Mouse (Mus musculus) midbrain, embryonic 14.5 days (tissue): Measurements from ENCODE around the gene Foxa3. TPM values are rescaled to one million over a fixed set of nuclear protein-coding genes. Genes with fewer than 3 reads are reported as not detected.

Experiments used
- ATAC-seq: fragments of 200-750 bp; cut with Nextera tagmentation; 2 replicates; pipeline ENCODE4 v1.8.0; 2017; ENCODE audit warnings: moderate number of reproducible peaks, moderate library complexity; ENCODE audit not compliant: low FRiP score, low TSS enrichment
- DNase-seq: peaks from one replicate; pipeline ENCODE4 v3.0.0-alpha.2; 2015
- H3K27ac ChIP-seq: fragments of 300-500 bp; sonication (generic); replicated peaks from 2 replicates; pipeline ENCODE4 v1.5.1; 2014; ENCODE audit warnings: mild to moderate bottlenecking, low read depth, low read length, moderate library complexity
- H3K27me3 ChIP-seq: fragments of 300-500 bp; sonication (generic); 2 replicates; pipeline ENCODE4 v1.6.1; 2014; ENCODE audit warnings: low read length, control low read depth, mixed read lengths; ENCODE audit not compliant: control insufficient read depth, insufficient read depth
- H3K36me3 ChIP-seq: fragments of 300-500 bp; sonication (generic); 2 replicates; pipeline ENCODE4 v1.6.1; 2014; ENCODE audit warnings: low read length, control low read depth; ENCODE audit not compliant: control insufficient read depth, insufficient read depth
- H3K4me1 ChIP-seq: fragments of 300-500 bp; sonication (generic); 2 replicates; pipeline ENCODE4 v1.6.1; 2014; ENCODE audit warnings: mild to moderate bottlenecking, antibody characterized with exemption, low read length, control low read depth; ENCODE audit not compliant: control insufficient read depth, insufficient read depth
- H3K4me2 ChIP-seq: fragments of 300-500 bp; sonication (generic); 2 replicates; pipeline ENCODE4 v1.6.1; 2014; ENCODE audit warnings: mild to moderate bottlenecking, low read length, moderate library complexity
- H3K4me3 ChIP-seq: fragments of 300-500 bp; sonication (generic); replicated peaks from 2 replicates; pipeline ENCODE4 v1.5.1; 2014; ENCODE audit warnings: low read depth, low read length
- H3K9ac ChIP-seq: fragments of 300-500 bp; sonication (generic); replicated peaks from 2 replicates; pipeline ENCODE4 v1.6.1; 2014; ENCODE audit warnings: mild to moderate bottlenecking, low read length, moderate library complexity
- H3K9me3 ChIP-seq: fragments of 300-500 bp; sonication (generic); 2 replicates; pipeline ENCODE4 v1.6.1; 2016; ENCODE audit warnings: low read length, control low read depth, mixed read lengths; ENCODE audit not compliant: control insufficient read depth
- WGBS: fragments of 180-500 bp; shearing (Covaris S2); extraction: QIAGEN DNeasy Blood & Tissue Kit; methylation state at CpG from one replicate; pipeline ENCODE4 v1.1.7; 2014; 5-methylcytosine and 5-hydroxymethylcytosine counted together
- polyA plus RNA-seq: library from polyadenylated mRNA; unstranded; fragments of >200 nt; fragmentation: Nextera tagmentation; extraction: Ambion mirVana; gene quantifications from 2 replicates; pipeline ENCODE4 v1.2.1, GENCODE M21; 2014

Foxa3 gene
- polyA plus RNA-seq, 1 experiment from 2014 or later: not detected

DNA sequence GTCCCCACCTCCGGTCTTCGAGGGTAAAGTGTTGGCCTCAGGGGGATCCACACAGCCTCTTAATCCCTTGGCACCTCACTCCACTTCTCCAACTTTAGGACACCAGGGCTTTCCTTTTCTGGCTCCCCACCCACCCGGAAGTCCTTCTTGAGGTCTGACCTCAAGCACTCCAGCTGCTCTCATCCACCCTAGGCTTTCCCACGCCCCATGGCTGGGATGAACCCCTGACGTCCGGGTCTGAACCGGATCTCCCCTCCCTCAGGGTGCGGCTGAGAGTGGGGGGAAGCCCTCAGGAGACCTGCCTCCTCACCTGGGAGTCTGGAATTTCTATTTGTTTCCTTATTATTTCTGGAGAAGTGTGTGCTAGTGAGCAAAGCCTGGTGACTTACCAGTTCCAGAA, 2.3 kb downstream of the Foxa3 start:
- H3K36me3 ChIP-seq: no peaks in the 10 kb centered on the region
- no peak for DNase-seq
- H3K4me2 ChIP-seq: no peak overlapping the region

DNA sequence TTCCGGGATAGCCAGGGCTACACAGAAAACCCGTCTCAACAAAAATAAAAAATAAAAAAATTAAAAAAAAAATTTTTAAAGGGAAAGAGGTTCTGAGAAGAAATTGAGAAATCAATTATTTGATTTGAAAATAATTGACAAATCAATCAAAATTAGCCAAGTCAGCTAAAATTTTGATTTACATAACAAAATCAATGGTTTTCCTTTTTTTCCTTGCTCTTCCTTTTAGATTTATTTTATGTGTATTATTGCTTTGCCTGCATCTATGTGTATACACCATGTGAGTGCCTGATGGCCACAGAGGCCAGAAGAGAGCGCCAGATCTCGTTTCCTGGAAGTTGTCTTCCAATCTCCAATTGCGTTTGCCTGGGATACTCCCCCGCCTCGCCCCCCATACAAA, 5.4 kb downstream of the Foxa3 start:
- ATAC-seq (no peak), DNase-seq (no peak)
- Histone ChIP-seq H3K9ac (no peak overlapping the region), H3K27me3 (peaks cover 15% of the 10 kb centered on the region), H3K4me3 (no peak overlapping the region), H3K36me3 (no peaks in the 10 kb centered on the region), H3K27ac (no peak overlapping the region), H3K9me3 (no peaks in the 10 kb centered on the region), H3K4me1 (no peaks in the 10 kb centered on the region), H3K4me2 (no peak overlapping the region)
- 87% methylated on average over 7 of the region's 7 CpGs for WGBS

More for the DNA sequence above, 2.3 kb downstream of the Foxa3 start:
- 28% methylated on average over 8 of the region's 8 CpGs for WGBS
- Histone ChIP-seq H3K27me3 (peaks cover 24% of the 10 kb centered on the region), H3K27ac (no peak overlapping the region), H3K9me3 (no peaks in the 10 kb centered on the region), H3K4me1 (peaks cover 10% of the 10 kb centered on the region; the same call in 1 of the 2 replicates), H3K9ac (no peak overlapping the region), H3K4me3 (no peak overlapping the region)
- no peak for ATAC-seq

DNA sequence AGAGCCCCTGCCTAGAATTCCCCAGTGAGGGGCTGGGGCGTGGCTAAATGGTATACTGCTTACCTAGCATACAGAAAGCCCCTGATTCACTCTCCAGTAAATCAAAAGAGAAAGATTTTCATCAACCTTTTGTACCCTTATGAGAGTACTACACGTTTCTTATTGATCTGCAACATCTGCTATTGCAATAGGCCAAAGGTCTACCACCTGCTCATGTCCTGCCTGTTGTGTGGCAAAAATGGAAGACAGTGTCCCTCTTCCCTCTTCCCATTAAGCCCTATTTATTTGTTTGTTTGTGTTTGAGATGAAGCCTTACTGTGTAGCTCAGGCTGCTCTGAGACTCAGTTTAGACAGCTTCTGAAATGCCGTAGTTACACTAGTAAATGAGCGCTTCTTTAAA, 7.3 kb downstream of the Foxa3 start:
- ATAC-seq (no peak), DNase-seq (no peak)
- Histone ChIP-seq H3K4me1 (peaks cover 8% of the 10 kb centered on the region; the same call in 1 of the 2 replicates), H3K27me3 (peaks cover 3% of the 10 kb centered on the region), H3K9ac (no peak overlapping the region), H3K4me2 (no peak overlapping the region), H3K27ac (no peak overlapping the region), H3K36me3 (no peaks in the 10 kb centered on the region), H3K9me3 (no peaks in the 10 kb centered on the region), H3K4me3 (no peak overlapping the region)
- WGBS: 87% methylated on average over 4 of the region's 4 CpGs

GRCm38 (mm10) chr7:19014452-19014851, 8.9 kb downstream of the Foxa3 start:
- ATAC-seq: no peak
- H3K9me3 ChIP-seq: no peaks in the 10 kb centered on the region
- H3K36me3 ChIP-seq: no peaks in the 10 kb centered on the region
- no peak overlapping the region for H3K4me3 ChIP-seq
- no peak for DNase-seq
- WGBS: 66% methylated on average over 15 of the region's 15 CpGs
- no peaks in the 10 kb centered on the region for H3K27me3 ChIP-seq
- no peak overlapping the region for H3K4me2 ChIP-seq
- peaks cover 8% of the 10 kb centered on the region; the same call in 1 of the 2 replicates for H3K4me1 ChIP-seq
- H3K9ac ChIP-seq: no peak overlapping the region
- H3K27ac ChIP-seq: no peak overlapping the region

DNA sequence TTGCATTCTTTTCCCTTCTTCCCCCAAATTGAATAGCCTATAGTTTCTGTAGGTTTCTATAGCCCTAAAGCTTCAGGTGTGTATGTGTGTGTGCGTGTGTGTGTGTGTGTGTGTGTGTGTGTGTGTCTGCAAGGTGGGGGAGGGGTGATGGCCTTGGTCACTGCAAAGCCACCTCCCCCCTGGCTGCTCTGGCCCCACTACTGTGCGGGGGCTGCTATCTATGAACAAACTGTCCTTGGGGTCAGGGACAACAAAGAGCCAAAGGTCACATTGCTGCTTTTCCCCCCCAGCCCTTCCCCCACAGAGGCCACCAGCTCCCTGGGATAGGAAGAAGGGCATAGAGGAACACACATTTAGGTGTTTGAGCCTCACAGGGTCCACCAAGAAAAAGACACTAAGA, 10.5 kb downstream of the Foxa3 start:
- Histone ChIP-seq H3K27ac (no peak overlapping the region), H3K27me3 (no peaks in the 10 kb centered on the region), H3K4me2 (no peak overlapping the region), H3K36me3 (peaks cover under 1% of the 10 kb centered on the region; the same call in 1 of the 2 replicates), H3K4me3 (no peak overlapping the region), H3K9ac (no peak overlapping the region), H3K9me3 (no peaks in the 10 kb centered on the region), H3K4me1 (peaks cover 8% of the 10 kb centered on the region; the same call in 1 of the 2 replicates)
- 63% methylated on average over 2 of the region's 2 CpGs for WGBS
- DNase-seq: no peak
- no peak for ATAC-seq

DNA sequence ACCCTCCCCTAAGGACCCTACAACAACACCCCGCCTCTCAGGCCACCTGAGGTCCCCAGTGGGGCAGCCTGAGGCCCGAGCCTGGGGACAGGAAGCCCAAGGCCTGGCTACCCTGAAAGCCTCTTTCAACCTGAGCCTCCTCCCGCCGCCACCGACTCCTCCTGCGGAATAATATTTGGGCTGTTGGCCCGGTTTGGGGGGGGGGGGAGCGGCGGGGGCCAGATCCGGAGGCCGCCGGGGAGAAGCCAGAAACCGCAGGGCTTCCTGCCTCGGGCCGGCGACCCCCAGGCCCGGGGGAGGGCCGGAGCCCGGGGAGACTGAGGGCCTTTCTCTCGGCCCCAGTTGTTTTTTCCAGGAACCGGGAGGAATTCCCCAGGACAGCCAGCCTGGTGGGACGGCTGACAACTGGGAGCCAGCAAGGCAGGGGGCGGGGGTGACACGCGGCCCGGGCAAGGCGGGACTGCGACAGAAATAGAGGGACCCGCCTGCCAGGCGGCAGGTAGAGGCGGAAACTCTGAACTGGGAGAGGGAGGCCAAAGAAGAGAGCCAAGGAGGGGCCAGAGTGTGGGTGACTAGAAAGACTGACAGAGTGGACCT, 11.2 kb downstream of the Foxa3 start:
- Histone ChIP-seq H3K27me3 (no peaks in the 10 kb centered on the region), H3K4me3 (peak overlapping the region; percentile 15; the same call in 1 of the 2 replicates), H3K9ac (peak overlapping the region; percentile 54; the same call in 1 of the 2 replicates), H3K4me1 (peaks cover 8% of the 10 kb centered on the region; the same call in 1 of the 2 replicates), H3K27ac (no peak overlapping the region), H3K36me3 (peaks cover 8% of the 10 kb centered on the region), H3K4me2 (peak overlapping the region; percentile 49), H3K9me3 (no peaks in the 10 kb centered on the region)
- no peak for ATAC-seq
- WGBS: 3% methylated on average over 27 of the region's 31 CpGs
- DNase-seq: peak; percentile 26

- H3K9me3 ChIP-seq: no peaks in the 10 kb centered on the region
- ATAC-seq (no peak), DNase-seq (no peak)
- no peak overlapping the region for H3K27ac ChIP-seq
- no peak overlapping the region for H3K4me3 ChIP-seq
- H3K4me1 ChIP-seq: peaks cover 21% of the 10 kb centered on the region
- no peaks in the 10 kb centered on the region for H3K27me3 ChIP-seq
- no peak overlapping the region for H3K4me2 ChIP-seq
- no peak overlapping the region for H3K9ac ChIP-seq
- peaks cover 21% of the 10 kb centered on the region for H3K36me3 ChIP-seq
- 80% methylated on average over 7 of the region's 7 CpGs for WGBS
Measured at GRCm38 (mm10) chr7:19010581-19010980, 12.8 kb downstream of the Foxa3 start.

- DNase-seq (no peak), ATAC-seq (no peak)
- peaks cover 31% of the 10 kb centered on the region for H3K4me1 ChIP-seq
- no peak overlapping the region for H3K4me2 ChIP-seq
- H3K9ac ChIP-seq: 0 out of 2 replicates have a peak overlapping the region, but pooled peaks have one; percentile 9
- WGBS: 86% methylated on average over 13 of the region's 13 CpGs
- H3K27ac ChIP-seq: no peak overlapping the region
- peaks cover 28% of the 10 kb centered on the region for H3K36me3 ChIP-seq
- H3K4me3 ChIP-seq: no peak overlapping the region
- H3K27me3 ChIP-seq: no peaks in the 10 kb centered on the region
- H3K9me3 ChIP-seq: no peaks in the 10 kb centered on the region
Measured at GRCm38 (mm10) chr7:19007026-19007977, 16.0 kb downstream of the Foxa3 start.
